Mouse (Mus musculus) midbrain, postnatal 0 days (tissue): ENCODE measurements around the gene Adcy5. TPM values are rescaled to one million over a fixed set of nuclear protein-coding genes. Genes with fewer than 3 reads are reported as not detected.

Experiments
- ATAC-seq: fragments of 200-750 bp; cut with Nextera tagmentation; 2 replicates; pipeline ENCODE4 v1.8.0; 2017; ENCODE audit warnings: moderate number of reproducible peaks, mild to moderate bottlenecking, moderate TSS enrichment, moderate library complexity; ENCODE audit not compliant: low FRiP score
- DNase-seq: peaks from one replicate; pipeline ENCODE4 v3.0.0-alpha.2; 2015; ENCODE audit warnings: low spot score
- H3K27ac ChIP-seq: fragments of 300-500 bp; sonication (generic); 2 replicates; pipeline ENCODE4 v1.5.1; 2014; ENCODE audit warnings: low read depth, mild to moderate bottlenecking, low read length, mixed read lengths
- H3K27me3 ChIP-seq: fragments of 300-500 bp; sonication (generic); 2 replicates; pipeline ENCODE4 v1.6.1; 2014; ENCODE audit warnings: low read length, control low read depth, mixed read lengths; ENCODE audit not compliant: insufficient read depth
- H3K36me3 ChIP-seq: fragments of 300-500 bp; sonication (generic); 2 replicates; pipeline ENCODE4 v1.6.1; 2014; ENCODE audit warnings: low read length, control low read depth, mixed read lengths; ENCODE audit not compliant: insufficient read depth
- H3K4me1 ChIP-seq: fragments of 300-500 bp; sonication (generic); 2 replicates; pipeline ENCODE4 v1.6.1; 2014; ENCODE audit warnings: mild to moderate bottlenecking, control low read depth, antibody characterized with exemption, low read length, mixed read lengths; ENCODE audit not compliant: insufficient read depth
- H3K4me2 ChIP-seq: fragments of 300-500 bp; sonication (generic); 2 replicates; pipeline ENCODE4 v1.6.1; 2014; ENCODE audit warnings: low read depth, mild to moderate bottlenecking, low read length, mixed read lengths; ENCODE audit not compliant: poor library complexity, severe bottlenecking
- H3K4me3 ChIP-seq: fragments of 300-500 bp; sonication (generic); 2 replicates; pipeline ENCODE4 v1.5.1; 2014; ENCODE audit warnings: low read depth, mild to moderate bottlenecking, low read length, moderate library complexity
- H3K9ac ChIP-seq: fragments of 300-500 bp; sonication (generic); replicated peaks from 2 replicates; pipeline ENCODE4 v1.6.1; 2014; ENCODE audit warnings: mild to moderate bottlenecking, low read length, moderate library complexity, mixed read lengths; ENCODE audit not compliant: poor library complexity, severe bottlenecking
- H3K9me3 ChIP-seq: fragments of 300-500 bp; sonication (generic); 2 replicates; pipeline ENCODE4 v1.6.1; 2016; ENCODE audit warnings: low read length, control low read depth
- CTCF ChIP-seq: IDR thresholded peaks from 2 replicates; pipeline ENCODE4 v1.5.1; 2016; ENCODE audit warnings: antibody characterized with exemption, mild to moderate bottlenecking
- WGBS: fragments of 180-500 bp; shearing (Covaris S2); extraction: QIAGEN DNeasy Blood & Tissue Kit; methylation state at CpG from one replicate; pipeline ENCODE4 v1.1.7; 2014; 5-methylcytosine and 5-hydroxymethylcytosine counted together
- polyA plus RNA-seq: library from polyadenylated mRNA; unstranded; fragments of >200 nt; fragmentation: Nextera tagmentation; extraction: Ambion mirVana; gene quantifications from 2 replicates; pipeline ENCODE4 v1.2.1, GENCODE M21; 2015
- total RNA-seq: library from RNA; depleted of rRNA; stranded (reverse); fragments of >200 nt; gene quantifications from 2 replicates; pipeline ENCODE4 v1.2.3, GENCODE M21; 2014

Gene Adcy5
- total and polyA plus RNA-seq, 2 experiments from 2014 or later, result 6.9 to 77.3 TPM

GRCm38 (mm10) chr16:35229582-35229981, 74.9 kb downstream of the Adcy5 start:
- Histone ChIP-seq H3K9ac (no peak overlapping the region), H3K36me3 (no peaks in the 10 kb centered on the region; the same call in 1 of the 2 replicates), H3K9me3 (no peaks in the 10 kb centered on the region), H3K27me3 (no peaks in the 10 kb centered on the region), H3K4me2 (no peak overlapping the region), H3K4me3 (no peak overlapping the region), H3K27ac (no peak overlapping the region), H3K4me1 (no peaks in the 10 kb centered on the region)
- DNase-seq (no peak), ATAC-seq (no peak)
- no peak for TF ChIP-seq CTCF
- 51% methylated on average over 11 of the region's 11 CpGs for WGBS

- Histone ChIP-seq H3K27me3 (no peaks in the 10 kb centered on the region), H3K4me1 (no peaks in the 10 kb centered on the region), H3K4me3 (no peak overlapping the region), H3K9ac (no peak overlapping the region), H3K4me2 (no peak overlapping the region), H3K36me3 (no peaks in the 10 kb centered on the region; the same call in 1 of the 2 replicates), H3K9me3 (no peaks in the 10 kb centered on the region), H3K27ac (no peak overlapping the region)
- ATAC-seq (no peak), DNase-seq (no peak)
- TF ChIP-seq CTCF, result no peak
- 41% methylated on average over 14 of the region's 14 CpGs for WGBS
Observed at GRCm38 (mm10) chr16:35232153-35232750, 77.6 kb downstream of the Adcy5 start.

GRCm38 (mm10) chr16:35233329-35233728, 78.7 kb downstream of the Adcy5 start:
- H3K4me2 ChIP-seq, result no peak overlapping the region
- no peak overlapping the region for H3K9ac ChIP-seq
- H3K9me3 ChIP-seq, result no peaks in the 10 kb centered on the region
- H3K27me3 ChIP-seq, result no peaks in the 10 kb centered on the region
- H3K4me1 ChIP-seq, result no peaks in the 10 kb centered on the region
- 85% methylated on average over 4 of the region's 4 CpGs for WGBS
- TF ChIP-seq CTCF, result no peak
- no peaks in the 10 kb centered on the region for H3K36me3 ChIP-seq
- ATAC-seq (no peak), DNase-seq (no peak)
- H3K27ac ChIP-seq, result no peak overlapping the region
- H3K4me3 ChIP-seq, result no peak overlapping the region

- H3K36me3 ChIP-seq, result no peaks in the 10 kb centered on the region
- 62% methylated on average over 7 of the region's 7 CpGs for WGBS
- 0 out of 2 replicates have a peak, but pooled peaks cover 16% of the 10 kb centered on the region for H3K4me1 ChIP-seq
- H3K9me3 ChIP-seq, result no peaks in the 10 kb centered on the region
- no peak overlapping the region for H3K4me3 ChIP-seq
- TF ChIP-seq CTCF, result no peak
- ATAC-seq, result no peak
- H3K4me2 ChIP-seq, result no peak overlapping the region
- H3K27ac ChIP-seq, result no peak overlapping the region
- H3K9ac ChIP-seq, result no peak overlapping the region
- H3K27me3 ChIP-seq, result no peaks in the 10 kb centered on the region
- DNase-seq, result no peak
Observed at GRCm38 (mm10) chr16:35237091-35237490, 82.4 kb downstream of the Adcy5 start.

DNA sequence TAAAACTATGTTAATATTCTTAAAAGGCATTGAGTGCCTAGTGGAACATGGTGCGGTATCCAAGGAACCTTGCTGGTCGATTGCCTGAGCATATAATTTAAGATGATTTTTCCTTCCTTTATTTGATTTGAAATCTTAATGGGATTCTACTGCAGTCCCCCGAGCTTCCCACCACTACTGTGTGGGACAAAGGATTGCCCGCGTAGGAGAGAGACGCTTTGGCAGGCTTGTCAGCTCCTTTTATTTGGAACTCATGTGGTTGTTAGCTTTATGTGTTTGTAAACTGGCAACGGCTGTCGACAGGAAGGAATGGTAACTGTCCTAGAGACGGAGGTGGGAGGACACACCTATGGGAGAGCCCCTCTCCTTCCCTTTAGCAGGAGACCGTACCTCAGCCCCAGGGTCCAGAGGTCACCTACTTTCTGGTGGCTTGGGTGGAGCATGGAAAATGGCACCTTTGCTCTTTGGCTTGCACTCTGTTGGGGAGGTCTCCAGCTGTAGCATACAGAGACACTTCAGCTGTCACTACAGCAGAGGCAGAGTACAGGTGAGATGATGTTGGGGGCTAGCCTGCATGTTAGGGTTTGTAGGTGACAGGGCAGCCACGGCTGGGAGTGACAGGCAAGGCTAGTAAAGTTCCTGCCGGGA, 84.8 kb downstream of the Adcy5 start:
- DNase-seq (peak; percentile 35), ATAC-seq (no peak)

More for the DNA sequence above, 84.8 kb downstream of the Adcy5 start:
- Histone ChIP-seq H3K27me3 (no peaks in the 10 kb centered on the region), H3K4me1 (0 out of 2 replicates have a peak, but pooled peaks cover 16% of the 10 kb centered on the region), H3K27ac (no peak overlapping the region), H3K4me3 (no peak overlapping the region), H3K4me2 (no peak overlapping the region), H3K9ac (no peak overlapping the region), H3K9me3 (no peaks in the 10 kb centered on the region), H3K36me3 (no peaks in the 10 kb centered on the region)
- TF ChIP-seq CTCF, result no peak
- WGBS, result 29% methylated on average over 12 of the region's 12 CpGs
